Mouse (Mus musculus): Measurements from ENCODE around the gene Ifit3b. TPM values are rescaled to one million over a fixed set of nuclear protein-coding genes. Genes with fewer than 3 reads are reported as not detected.
"Not testable (repeated sequence)": the region's sequence is repeated elsewhere in the genome, so short reads cannot be mapped to it uniquely, and the experiment has no call there.

The Ifit3b gene
- polyA plus RNA-seq, 1 experiment from 2014 or later = 0.34 TPM

- not testable (repeated sequence) for H3K9ac ChIP-seq; H3K4me1 ChIP-seq (replicated peaks); H3K36me3 ChIP-seq; ATAC-seq (ENCODE audit: low FRiP score, low read depth); H3K4me2 ChIP-seq; H3K9me3 ChIP-seq; H3K27ac ChIP-seq (replicated peaks); H3K27me3 ChIP-seq; H3K4me3 ChIP-seq
- 89% methylated on average over 7 of the region's 12 CpGs for WGBS
Observed at GRCm38 (mm10) chr19:34587898-34588692, 19.7 kb upstream of the Ifit3b start.

DNA sequence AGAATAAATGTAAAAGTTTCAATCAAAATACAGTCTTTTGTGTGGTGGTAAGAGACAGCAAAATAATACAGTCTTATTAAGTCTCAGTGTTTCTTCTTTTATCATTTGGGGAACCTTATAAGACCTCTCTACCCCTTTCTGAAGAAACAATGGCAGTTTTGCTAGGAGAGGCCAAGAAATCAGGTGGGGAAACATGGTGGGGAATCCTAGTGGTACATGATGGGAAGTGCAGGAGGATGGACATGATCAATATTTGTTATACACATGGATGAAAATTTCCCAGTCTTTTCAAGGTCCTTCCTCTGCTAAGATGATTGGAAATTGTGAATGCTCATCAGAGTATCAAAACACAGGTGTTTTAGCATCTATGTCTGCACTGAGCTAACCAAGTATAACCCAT, 18.8 kb upstream of the Ifit3b start:
- no peaks in the 10 kb centered on the region for H3K36me3 ChIP-seq
- H3K4me3 ChIP-seq = no peak overlapping the region
- ATAC-seq (ENCODE audit: low FRiP score, low read depth) = no peak
- H3K9me3 ChIP-seq = no peaks in the 10 kb centered on the region
- no peaks in the 10 kb centered on the region for H3K27me3 ChIP-seq
- no peaks in the 10 kb centered on the region for H3K4me1 ChIP-seq (replicated peaks)
- no peak overlapping the region for H3K27ac ChIP-seq (replicated peaks)
- no peak overlapping the region for H3K4me2 ChIP-seq
- no peak overlapping the region for H3K9ac ChIP-seq

- H3K4me3 ChIP-seq = no peak overlapping the region
- H3K9me3 ChIP-seq = no peaks in the 10 kb centered on the region
- H3K36me3 ChIP-seq = no peaks in the 10 kb centered on the region
- no peak overlapping the region for H3K4me2 ChIP-seq
- no peak overlapping the region for H3K27ac ChIP-seq (replicated peaks)
- H3K4me1 ChIP-seq (replicated peaks) = no peaks in the 10 kb centered on the region
- no peaks in the 10 kb centered on the region for H3K27me3 ChIP-seq
- H3K9ac ChIP-seq = no peak overlapping the region
- no peak for ATAC-seq (ENCODE audit: low FRiP score, low read depth)
- 93% methylated on average over 2 of the region's 2 CpGs for WGBS
Observed at GRCm38 (mm10) chr19:34593456-34593855, 14.3 kb upstream of the Ifit3b start.

- H3K9me3 ChIP-seq; H3K4me1 ChIP-seq (replicated peaks); H3K27ac ChIP-seq (replicated peaks); H3K4me2 ChIP-seq; ATAC-seq (ENCODE audit: low FRiP score, low read depth); H3K27me3 ChIP-seq; H3K36me3 ChIP-seq; H3K4me3 ChIP-seq; H3K9ac ChIP-seq: not testable (repeated sequence)
- 82% methylated on average over 3 of the region's 3 CpGs for WGBS
Observed at GRCm38 (mm10) chr19:34594523-34594922, 13.2 kb upstream of the Ifit3b start.

DNA sequence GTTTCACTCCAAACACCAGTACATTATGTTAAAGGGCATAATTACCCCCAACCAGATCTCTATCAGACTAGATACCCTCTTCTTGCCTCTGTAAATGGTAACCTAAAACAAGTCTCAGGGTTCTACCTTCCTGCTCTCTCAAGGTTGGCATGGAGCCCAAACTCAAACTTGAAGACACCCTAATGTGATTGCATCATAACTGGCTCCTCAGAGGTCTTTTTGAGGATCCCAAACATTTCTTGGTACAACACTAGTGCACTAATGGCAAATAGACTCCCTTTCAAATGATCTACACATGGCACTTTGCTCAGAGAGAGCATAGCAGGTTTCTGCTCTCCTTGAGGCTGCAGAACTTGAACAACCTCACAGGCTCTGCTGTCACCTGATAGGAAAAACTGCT, 11.0 kb upstream of the Ifit3b start:
- H3K4me2 ChIP-seq = no peak overlapping the region
- no peak overlapping the region for H3K27ac ChIP-seq (replicated peaks)
- no peaks in the 10 kb centered on the region for H3K9me3 ChIP-seq
- no peak overlapping the region for H3K9ac ChIP-seq
- no peaks in the 10 kb centered on the region for H3K4me1 ChIP-seq (replicated peaks)
- no peaks in the 10 kb centered on the region for H3K36me3 ChIP-seq
- ATAC-seq (ENCODE audit: low FRiP score, low read depth) = no peak
- no peak overlapping the region for H3K4me3 ChIP-seq
- no peaks in the 10 kb centered on the region for H3K27me3 ChIP-seq

- no peaks in the 10 kb centered on the region for H3K36me3 ChIP-seq
Observed at GRCm38 (mm10) chr19:34598341-34598740, 9.4 kb upstream of the Ifit3b start.

GRCm38 (mm10) chr19:34599250-34599649, 8.5 kb upstream of the Ifit3b start:
- not testable (repeated sequence) for ATAC-seq (ENCODE audit: low FRiP score, low read depth); H3K27me3 ChIP-seq

More at GRCm38 (mm10) chr19:34598341-34598740, 9.4 kb upstream of the Ifit3b start:
- Histone ChIP-seq H3K27me3 (no peaks in the 10 kb centered on the region), H3K4me3 (no peak overlapping the region), H3K4me2 (no peak overlapping the region), H3K27ac (replicated peaks) (no peak overlapping the region), H3K9ac (no peak overlapping the region), H3K9me3 (no peaks in the 10 kb centered on the region), H3K4me1 (replicated peaks) (no peaks in the 10 kb centered on the region)
- peak; percentile 42; the same call in 1 of the 2 replicates for ATAC-seq (ENCODE audit: low FRiP score, low read depth)
- 70% methylated on average over 2 of the region's 2 CpGs for WGBS

DNA sequence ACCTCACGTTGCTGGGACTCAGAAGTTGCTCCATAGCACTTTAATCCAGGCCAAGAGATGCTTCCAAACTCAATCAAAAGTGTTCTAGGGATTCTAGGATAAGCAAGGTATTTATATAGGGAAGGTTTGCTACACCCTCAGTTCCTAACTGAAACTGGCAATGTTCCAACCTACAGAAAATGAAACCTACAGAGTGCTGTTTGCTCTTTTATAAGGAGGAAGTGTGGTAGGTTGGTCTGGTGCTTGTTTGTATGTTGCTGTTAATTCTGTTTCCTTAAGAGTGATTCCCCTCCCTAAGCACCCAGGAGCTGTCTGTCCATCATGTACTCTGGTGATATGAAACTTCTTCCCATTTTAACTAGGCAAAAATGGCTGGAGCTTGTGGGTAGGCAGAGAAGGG, 5.9 kb upstream of the Ifit3b start, which contains the start of gene Ifit1bl1:
Gene Ifit1bl1, minus strand, starts transcription at position 69 of the 400 bp plus-strand sequence.
- 58% methylated on average over 1 of the region's 1 CpGs for WGBS
- H3K27me3 ChIP-seq = not testable (repeated sequence)

More at GRCm38 (mm10) chr19:34599250-34599649, 8.5 kb upstream of the Ifit3b start:
- H3K4me3 ChIP-seq; H3K4me1 ChIP-seq (replicated peaks); H3K9me3 ChIP-seq; H3K27ac ChIP-seq (replicated peaks); H3K36me3 ChIP-seq; H3K4me2 ChIP-seq; H3K9ac ChIP-seq: not testable (repeated sequence)

DNA sequence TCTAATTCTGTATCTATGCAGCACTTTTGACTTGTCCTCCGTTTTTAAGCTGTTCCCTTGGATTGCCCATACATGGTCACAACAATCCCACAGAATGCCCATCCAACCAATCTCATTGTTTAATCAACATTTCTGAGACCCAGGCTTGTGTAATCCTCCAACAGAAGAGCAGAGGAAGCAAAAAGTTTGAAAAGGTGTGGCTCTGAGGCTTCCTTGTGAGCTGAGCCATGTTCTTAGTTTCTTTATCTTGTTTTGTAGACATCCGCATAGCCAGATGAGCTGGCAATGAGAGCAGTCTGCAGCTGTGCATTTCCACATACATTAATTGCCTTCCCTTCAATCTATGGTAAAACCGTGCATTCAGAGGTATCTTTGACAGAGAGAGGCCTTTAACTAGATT, 2.3 kb upstream of the Ifit3b start:
- H3K27ac ChIP-seq (replicated peaks) = no peak overlapping the region
- ATAC-seq (ENCODE audit: low FRiP score, low read depth) = no peak
- no peak overlapping the region for H3K9ac ChIP-seq
- H3K27me3 ChIP-seq = no peaks in the 10 kb centered on the region
- H3K4me3 ChIP-seq = no peak overlapping the region
- H3K4me1 ChIP-seq (replicated peaks) = no peaks in the 10 kb centered on the region
- H3K36me3 ChIP-seq = no peaks in the 10 kb centered on the region
- no peak overlapping the region for H3K4me2 ChIP-seq
- 92% methylated on average over 3 of the region's 3 CpGs for WGBS
- no peaks in the 10 kb centered on the region for H3K9me3 ChIP-seq

More for the DNA sequence above, 5.9 kb upstream of the Ifit3b start, which contains the start of gene Ifit1bl1:
- not testable (repeated sequence) for H3K9ac ChIP-seq; H3K36me3 ChIP-seq; H3K4me2 ChIP-seq; H3K4me1 ChIP-seq (replicated peaks); H3K9me3 ChIP-seq; H3K4me3 ChIP-seq; ATAC-seq (ENCODE audit: low FRiP score, low read depth); H3K27ac ChIP-seq (replicated peaks)

GRCm38 (mm10) chr19:34610118-34610517, 2.3 kb downstream of the Ifit3b start:
- WGBS = 84% methylated on average over 3 of the region's 3 CpGs
- H3K27ac ChIP-seq (replicated peaks); H3K9ac ChIP-seq; H3K36me3 ChIP-seq; ATAC-seq (ENCODE audit: low FRiP score, low read depth); H3K4me1 ChIP-seq (replicated peaks); H3K27me3 ChIP-seq; H3K4me2 ChIP-seq; H3K9me3 ChIP-seq; H3K4me3 ChIP-seq: not testable (repeated sequence)

DNA sequence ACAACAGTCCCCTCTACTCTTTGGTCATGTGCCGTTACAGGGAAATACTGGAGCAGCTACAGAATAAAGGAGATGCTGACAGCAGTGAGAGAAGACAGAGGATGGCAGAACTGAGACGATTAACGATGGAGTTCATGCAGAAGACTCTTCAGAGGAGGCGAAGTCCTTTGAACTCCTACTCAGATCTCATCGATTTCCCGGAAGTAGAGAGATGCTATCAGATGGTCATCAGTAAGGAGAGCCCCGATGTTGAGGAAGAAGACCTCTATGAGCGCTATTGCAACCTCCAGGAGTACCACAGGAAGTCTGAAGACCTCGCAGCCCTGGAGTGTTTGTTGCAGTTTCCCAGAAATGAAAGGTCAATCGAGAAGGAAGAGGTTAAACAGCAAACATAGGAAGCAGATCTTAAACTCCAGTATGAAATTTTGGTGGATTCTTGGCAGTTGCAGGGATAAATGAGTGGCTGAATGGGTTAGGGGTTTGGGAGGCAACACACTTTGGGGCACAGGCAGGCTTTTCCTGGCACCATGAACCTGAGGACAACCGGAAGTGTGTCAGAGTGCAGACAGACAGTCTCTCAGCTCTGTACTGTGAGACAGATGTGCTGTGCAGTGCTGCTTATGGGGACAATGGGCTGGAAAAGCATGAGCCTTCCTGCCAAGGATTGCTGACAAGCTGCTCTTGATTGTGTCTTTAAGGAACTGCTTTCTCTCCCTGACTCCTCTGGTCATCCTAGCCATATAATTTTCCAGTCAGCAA, 4.7 kb downstream of the Ifit3b start:
- not testable (repeated sequence) for H3K27ac ChIP-seq (replicated peaks); H3K9ac ChIP-seq; ATAC-seq (ENCODE audit: low FRiP score, low read depth); H3K4me3 ChIP-seq; H3K9me3 ChIP-seq; H3K36me3 ChIP-seq; H3K4me1 ChIP-seq (replicated peaks); H3K4me2 ChIP-seq; H3K27me3 ChIP-seq
- WGBS = 83% methylated on average over 6 of the region's 11 CpGs

GRCm38 (mm10) chr19:34620871-34621270, 13.1 kb downstream of the Ifit3b start:
- Histone ChIP-seq H3K9ac (no peak overlapping the region), H3K4me2 (no peak overlapping the region), H3K4me1 (replicated peaks) (no peaks in the 10 kb centered on the region), H3K4me3 (no peak overlapping the region), H3K27me3 (no peaks in the 10 kb centered on the region), H3K27ac (replicated peaks) (no peak overlapping the region), H3K36me3 (no peaks in the 10 kb centered on the region), H3K9me3 (no peaks in the 10 kb centered on the region)
- 91% methylated on average over 5 of the region's 5 CpGs for WGBS
- no peak for ATAC-seq (ENCODE audit: low FRiP score, low read depth)

Data from hindbrain, embryonic 15.5 days (tissue).